Mouse (Mus musculus) embryonic fibroblast, embryonic 13.5 days (primary cell): ENCODE measurements at regions not wholly inside any gene's neighbourhood (a gene's known extent, or its start where the extent isn't known, plus 50 kb on each side); places are given as distances from the start of the nearest gene placed in this dataset.

ENCODE experiments used
- CTCF ChIP-seq: IDR thresholded peaks from 2 replicates; pipeline ENCODE4 v1.5.1; 2011; ENCODE audit warnings: mild to moderate bottlenecking, control low read depth, low read length, moderate library complexity, borderline replicate concordance; ENCODE audit not compliant: insufficient read depth
- POLR2A ChIP-seq: IDR thresholded peaks from 2 replicates; pipeline ENCODE4 v1.6.1; 2011; ENCODE audit warnings: low read depth, mild to moderate bottlenecking, control low read depth, low read length, moderate library complexity

- TF ChIP-seq CTCF (no peak), POLR2A (no peak)
These were observed 99.0 kb upstream of the Bach2 start for GRCm38 (mm10) chr4:32139586-32139985.
